Mouse (Mus musculus) lung, postnatal 0 days (tissue): Measurements from ENCODE around the gene Il17d.

ENCODE experiments used
- CTCF ChIP-seq: IDR thresholded peaks from 2 replicates; pipeline ENCODE4 v1.5.1; 2016; ENCODE audit warnings: antibody characterized with exemption, mild to moderate bottlenecking
- EP300 ChIP-seq: IDR thresholded peaks from 2 replicates; pipeline ENCODE4 v1.6.1; 2016; ENCODE audit warnings: antibody characterized with exemption, mild to moderate bottlenecking, control low read depth

GRCm38 (mm10) chr14:57515156-57515762 lies 9.3 kb upstream of the Il17d start:
- no peak for TF ChIP-seq CTCF
- no peak for TF ChIP-seq EP300
